Mouse (Mus musculus) brain, embryonic 14.5 days (tissue): ENCODE data around the gene Vmn1r53. TPM values are rescaled to one million over a fixed set of nuclear protein-coding genes. Genes with fewer than 3 reads are reported as not detected.
"Not testable (repeated sequence)": the region's sequence is repeated elsewhere in the genome, so short reads cannot be mapped to it uniquely, and the experiment has no call there.

Source experiments
- DNase-seq: peaks from one replicate; pipeline ENCODE4 v3.0.0-alpha.2; 2011; ENCODE audit warnings: low read depth
- CTCF ChIP-seq: fragments of 200-500 bp; IDR thresholded peaks from 2 replicates; pipeline ENCODE4 v1.5.1; 2012; ENCODE audit warnings: inconsistent platforms, mild to moderate bottlenecking, moderate library complexity, borderline replicate concordance; ENCODE audit not compliant: insufficient read depth, insufficient read length; ENCODE audit errors: extremely low read depth
- POLR2A ChIP-seq: fragments of 200-500 bp; IDR thresholded peaks from 2 replicates; pipeline ENCODE4 v1.6.1; 2012; ENCODE audit warnings: mild to moderate bottlenecking, inconsistent platforms, borderline replicate concordance; ENCODE audit not compliant: poor library complexity, insufficient read depth, insufficient read length, severe bottlenecking; ENCODE audit errors: extremely low read depth
- polyA plus RNA-seq: library from polyadenylated mRNA; depleted of rRNA; stranded (reverse); fragments of >200 nt; gene quantifications from 2 replicates; pipeline ENCODE4 v1.2.3, GENCODE M21; 2012; rRNA removed

Gene Vmn1r53
- 0.12 TPM in 1 of 2 replicates, not detected in the other for polyA plus RNA-seq

- TF ChIP-seq POLR2A (no peak), CTCF (no peak)
These were observed at the start of gene Vmn1r53 for GRCm38 (mm10) chr6:90224338-90224737. TSS of gene Vmn1r53 (minus strand) at chr6:90224438.

GRCm38 (mm10) chr6:90246000-90246399 lies 21.8 kb upstream of the Vmn1r53 start, which contains the start of gene Vmn1r54:
TSS of gene Vmn1r54 (plus strand) at chr6:90246300.
- no peak for DNase-seq
- no peak for TF ChIP-seq POLR2A
- no peak for TF ChIP-seq CTCF

More at GRCm38 (mm10) chr6:90224338-90224737, at the start of gene Vmn1r53:
- DNase-seq: no peak

GRCm38 (mm10) chr6:90244019-90244418 lies 19.8 kb upstream of the Vmn1r53 start:
- DNase-seq: no peak
- TF ChIP-seq CTCF (no peak), POLR2A (no peak)

- no peak for TF ChIP-seq CTCF
- TF ChIP-seq POLR2A: no peak
- no peak for DNase-seq
These were observed 8.4 kb upstream of the Vmn1r53 start for GRCm38 (mm10) chr6:90232681-90233080.

GRCm38 (mm10) chr6:90232114-90232513 lies 7.9 kb upstream of the Vmn1r53 start:
- not testable (repeated sequence) for DNase-seq

- not testable (repeated sequence) for DNase-seq
These were observed 21.7 kb downstream of the Vmn1r53 start, which contains the start of gene V1ra8 for GRCm38 (mm10) chr6:90202493-90202892. TSS of gene V1ra8 (plus strand) at chr6:90202793.

GRCm38 (mm10) chr6:90174508-90174907 lies 49.7 kb downstream of the Vmn1r53 start, which contains the start of gene Vmn1r52:
TSS of gene Vmn1r52 (plus strand) at chr6:90174808.
- no peak for DNase-seq
- TF ChIP-seq CTCF (no peak), POLR2A (no peak)

Other genes with a start within 250 kb of the Vmn1r53 start
- not detected in 2 replicates for gene Vmn1r47, start 208.3 kb downstream of the Vmn1r53 start, polyA plus RNA-seq
- not detected in 2 replicates for gene Vmn1r48, start 187.6 kb downstream of the Vmn1r53 start, polyA plus RNA-seq
- gene Vmn1r49, start 145.9 kb downstream of the Vmn1r53 start, polyA plus RNA-seq: not detected in 2 replicates
- gene Vmn1r50, start 123.0 kb downstream of the Vmn1r53 start, polyA plus RNA-seq: not detected in 2 replicates
- not detected in 2 replicates for gene Vmn1r51, start 101.8 kb downstream of the Vmn1r53 start, polyA plus RNA-seq
- gene Vmn1r52, start 49.6 kb downstream of the Vmn1r53 start, polyA plus RNA-seq: not detected in 2 replicates
- not detected in 2 replicates for gene V1ra8, start 21.6 kb downstream of the Vmn1r53 start, polyA plus RNA-seq
- gene Vmn1r54, start 21.9 kb upstream of the Vmn1r53 start, polyA plus RNA-seq: not detected in 2 replicates
- not detected in 2 replicates for gene BC048671, start 76.8 kb upstream of the Vmn1r53 start, polyA plus RNA-seq
- gene Chst13, start 100.7 kb upstream of the Vmn1r53 start, polyA plus RNA-seq: 0.06 and 0.34 TPM in 2 replicates
- 0.03 TPM in 1 of 2 replicates, not detected in the other for gene Uroc1, start 108.8 kb upstream of the Vmn1r53 start, polyA plus RNA-seq
- gene Zxdc, start 145.1 kb upstream of the Vmn1r53 start, polyA plus RNA-seq: 22.9 and 24.0 TPM in 2 replicates
- 10.1 and 12.7 TPM in 2 replicates for gene Cfap100, start 204.4 kb upstream of the Vmn1r53 start, polyA plus RNA-seq
- gene Klf15, start 238.1 kb upstream of the Vmn1r53 start, polyA plus RNA-seq: 11.8 and 12.6 TPM in 2 replicates